Mouse (Mus musculus): ENCODE measurements around the gene Tspoap1.

Gene Tspoap1

GRCm38 (mm10) chr11:87745632-87746555 is 14.4 kb upstream of the Tspoap1 start:
- in situ Hi-C loops (cut with MboI): no loop called here

GRCm38 (mm10) chr11:87747312-87747711 is 13.0 kb upstream of the Tspoap1 start:
- in situ Hi-C loops (cut with MboI): no loop called here

GRCm38 (mm10) chr11:87747716-87748115 is 12.6 kb upstream of the Tspoap1 start:
- in situ Hi-C loops (cut with MboI): no loop called here

GRCm38 (mm10) chr11:87748132-87749119 is 11.9 kb upstream of the Tspoap1 start:
- in situ Hi-C loops (cut with MboI): no loop called here

- in situ Hi-C loops (cut with MboI): loop anchor here (10.0 kb wide), 1 partner anchor 305 kb away; no protein-coding TSS in a partner anchor
Measured at GRCm38 (mm10) chr11:87749192-87750042, 10.9 kb upstream of the Tspoap1 start.

- in situ Hi-C loops (cut with MboI): loop anchor here (10.0 kb wide), 1 partner anchor 305 kb away; no protein-coding TSS in a partner anchor
Measured at GRCm38 (mm10) chr11:87750043-87750421, 10.3 kb upstream of the Tspoap1 start.

GRCm38 (mm10) chr11:87750521-87750920 is 9.8 kb upstream of the Tspoap1 start:
- in situ Hi-C loops (cut with MboI): loop anchor here (10.0 kb wide), 1 partner anchor 306 kb away; no protein-coding TSS in a partner anchor

GRCm38 (mm10) chr11:87751031-87751430 is 9.3 kb upstream of the Tspoap1 start:
- in situ Hi-C loops (cut with MboI): loop anchor here (10.0 kb wide), 1 partner anchor 306 kb away; no protein-coding TSS in a partner anchor

GRCm38 (mm10) chr11:87751491-87751966 is 8.8 kb upstream of the Tspoap1 start:
- in situ Hi-C loops (cut with MboI): loop anchor here (10.0 kb wide), 1 partner anchor 307 kb away; no protein-coding TSS in a partner anchor

- in situ Hi-C loops (cut with MboI): loop anchor here (10.0 kb wide), 1 partner anchor 308 kb away; no protein-coding TSS in a partner anchor
Measured at GRCm38 (mm10) chr11:87752307-87752706, 8.0 kb upstream of the Tspoap1 start.

GRCm38 (mm10) chr11:87753255-87753654 is 7.1 kb upstream of the Tspoap1 start:
- in situ Hi-C loops (cut with MboI): loop anchor here (10.0 kb wide), 1 partner anchor 308 kb away; no protein-coding TSS in a partner anchor

- in situ Hi-C loops (cut with MboI): loop anchor here (10.0 kb wide), 1 partner anchor 309 kb away; no protein-coding TSS in a partner anchor
Measured at GRCm38 (mm10) chr11:87753891-87754501, 6.3 kb upstream of the Tspoap1 start.

GRCm38 (mm10) chr11:87754603-87755002 is 5.7 kb upstream of the Tspoap1 start:
- in situ Hi-C loops (cut with MboI): loop anchor here (10.0 kb wide), 1 partner anchor 310 kb away; no protein-coding TSS in a partner anchor

GRCm38 (mm10) chr11:87755360-87756017 is 4.9 kb upstream of the Tspoap1 start:
- in situ Hi-C loops (cut with MboI): loop anchor here (10.0 kb wide), 1 partner anchor 311 kb away; no protein-coding TSS in a partner anchor

GRCm38 (mm10) chr11:87756251-87756820 is 4.0 kb upstream of the Tspoap1 start:
- in situ Hi-C loops (cut with MboI): loop anchor here (10.0 kb wide), 1 partner anchor 312 kb away; no protein-coding TSS in a partner anchor

- in situ Hi-C loops (cut with MboI): loop anchor here (10.0 kb wide), 1 partner anchor 312 kb away; no protein-coding TSS in a partner anchor
Measured at GRCm38 (mm10) chr11:87757001-87757954, 3.1 kb upstream of the Tspoap1 start.

- in situ Hi-C loops (cut with MboI): loop anchor here (10.0 kb wide), 1 partner anchor 314 kb away; no protein-coding TSS in a partner anchor
Measured at GRCm38 (mm10) chr11:87758161-87758911, 2.0 kb upstream of the Tspoap1 start.

Data from mature B cell (primary cell).